Mouse (Mus musculus) intestine, postnatal 0 days (tissue): ENCODE measurements around the gene Eif3b. TPM values are rescaled to one million over a fixed set of nuclear protein-coding genes. Genes with fewer than 3 reads are reported as not detected.

ENCODE experiments used
- ATAC-seq: fragments of 200-750 bp; cut with Nextera tagmentation; 2 replicates; pipeline ENCODE4 v1.8.0; 2017; ENCODE audit warnings: mild to moderate bottlenecking, moderate TSS enrichment, moderate library complexity
- H3K27ac ChIP-seq: fragments of 300-500 bp; sonication (generic); 2 replicates; pipeline ENCODE4 v1.5.1; 2014; ENCODE audit warnings: mild to moderate bottlenecking, low read depth, low read length, moderate library complexity
- H3K27me3 ChIP-seq: fragments of 300-500 bp; sonication (generic); replicated peaks from 2 replicates; pipeline ENCODE4 v1.6.1; 2014; ENCODE audit warnings: low read length, mixed read lengths; ENCODE audit not compliant: control insufficient read depth, insufficient read depth
- H3K36me3 ChIP-seq: fragments of 300-500 bp; sonication (generic); 2 replicates; pipeline ENCODE4 v1.6.1; 2014; ENCODE audit warnings: mild to moderate bottlenecking, moderate library complexity; ENCODE audit not compliant: control insufficient read depth, insufficient read depth
- H3K4me1 ChIP-seq: fragments of 300-500 bp; sonication (generic); replicated peaks from 2 replicates; pipeline ENCODE4 v1.6.1; 2014; ENCODE audit warnings: antibody characterized with exemption, low read length, mixed read lengths; ENCODE audit not compliant: control insufficient read depth, insufficient read depth
- H3K4me2 ChIP-seq: fragments of 300-500 bp; sonication (generic); replicated peaks from 2 replicates; pipeline ENCODE4 v1.6.1; 2014; ENCODE audit warnings: low read depth, mild to moderate bottlenecking, moderate library complexity
- H3K4me3 ChIP-seq: fragments of 300-500 bp; sonication (generic); 2 replicates; pipeline ENCODE4 v1.5.1; 2014; ENCODE audit warnings: low read depth, low read length
- H3K9ac ChIP-seq: fragments of 300-500 bp; sonication (generic); 2 replicates; pipeline ENCODE4 v1.6.1; 2014; ENCODE audit warnings: mild to moderate bottlenecking, low read depth, low read length
- H3K9me3 ChIP-seq: fragments of 300-500 bp; sonication (generic); 2 replicates; pipeline ENCODE4 v1.6.1; 2016; ENCODE audit warnings: mixed run types; ENCODE audit not compliant: control insufficient read depth
- CTCF ChIP-seq: sonication (generic); IDR thresholded peaks from 2 replicates; pipeline ENCODE4 v1.5.1; 2016; ENCODE audit warnings: low read depth, mild to moderate bottlenecking, control low read depth, antibody characterized with exemption, moderate library complexity
- WGBS: fragments of 180-500 bp; shearing (Covaris S2); extraction: QIAGEN DNeasy Blood & Tissue Kit; methylation state at CpG from one replicate; pipeline ENCODE4 v1.1.7; 2014; 5-methylcytosine and 5-hydroxymethylcytosine counted together
- polyA plus RNA-seq: library from polyadenylated mRNA; unstranded; fragments of >200 nt; fragmentation: Nextera tagmentation; extraction: Ambion mirVana; gene quantifications from 2 replicates; pipeline ENCODE4 v1.2.1, GENCODE M21; 2015

Eif3b gene
- polyA plus RNA-seq, 1 experiment from 2014 or later, result 54.6 TPM

DNA sequence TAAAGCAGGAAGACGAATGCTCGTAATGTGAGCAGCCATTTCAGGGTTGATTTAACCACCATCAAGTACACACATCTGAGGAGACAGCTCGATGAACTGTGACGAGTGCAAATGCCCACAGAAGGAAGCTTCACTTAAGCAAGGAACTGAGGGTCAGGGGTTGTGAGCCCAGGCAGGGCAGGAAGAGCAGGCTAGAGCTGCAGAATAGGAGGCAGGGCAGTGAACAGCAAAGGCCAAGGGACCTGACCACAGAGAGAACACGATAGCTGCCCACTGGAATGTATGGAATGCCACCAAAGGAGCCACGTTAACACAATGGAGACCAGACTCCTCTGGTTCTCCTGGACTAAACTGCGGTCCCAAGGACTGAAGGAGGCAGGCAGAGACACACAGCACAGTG, 35.6 kb upstream of the Eif3b start:
- WGBS, result 34% methylated on average over 7 of the region's 7 CpGs
- Histone ChIP-seq H3K9me3 (no peaks in the 10 kb centered on the region), H3K4me1 (0 out of 2 replicates have a peak, but pooled peaks cover 4% of the 10 kb centered on the region), H3K4me2 (no peak overlapping the region), H3K27me3 (no peaks in the 10 kb centered on the region), H3K9ac (no peak overlapping the region), H3K4me3 (no peak overlapping the region), H3K36me3 (0 out of 2 replicates have a peak, but pooled peaks cover 1% of the 10 kb centered on the region), H3K27ac (no peak overlapping the region)
- no peak for ATAC-seq
- no peak for TF ChIP-seq CTCF

DNA sequence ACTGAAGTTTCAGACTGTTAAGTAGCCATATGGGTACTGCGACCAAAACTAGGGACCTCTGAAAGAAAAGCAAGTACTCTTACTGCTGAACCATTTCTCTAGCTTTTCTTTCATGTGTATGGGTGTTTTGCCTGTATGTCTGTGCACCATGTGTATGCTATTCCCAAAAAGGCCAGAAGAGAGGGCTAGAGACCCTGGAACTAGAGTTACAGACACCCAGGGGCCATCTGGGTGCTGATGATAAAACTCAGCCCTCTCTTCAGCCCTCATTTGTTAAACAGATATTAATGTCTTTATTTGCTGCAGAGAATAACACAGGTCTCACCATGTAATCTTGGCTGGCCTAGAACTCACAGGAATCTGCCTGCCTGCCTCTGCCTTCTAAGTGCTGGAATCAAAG, 34.7 kb upstream of the Eif3b start:
- Histone ChIP-seq H3K4me2 (no peak overlapping the region), H3K9ac (no peak overlapping the region), H3K4me1 (0 out of 2 replicates have a peak, but pooled peaks cover 4% of the 10 kb centered on the region), H3K36me3 (no peaks in the 10 kb centered on the region), H3K9me3 (no peaks in the 10 kb centered on the region), H3K27ac (no peak overlapping the region), H3K27me3 (no peaks in the 10 kb centered on the region), H3K4me3 (no peak overlapping the region)
- 93% methylated on average over 1 of the region's 1 CpGs for WGBS
- ATAC-seq, result no peak
- TF ChIP-seq CTCF, result peak; percentile 29; the same call in 1 of the 2 replicates

DNA sequence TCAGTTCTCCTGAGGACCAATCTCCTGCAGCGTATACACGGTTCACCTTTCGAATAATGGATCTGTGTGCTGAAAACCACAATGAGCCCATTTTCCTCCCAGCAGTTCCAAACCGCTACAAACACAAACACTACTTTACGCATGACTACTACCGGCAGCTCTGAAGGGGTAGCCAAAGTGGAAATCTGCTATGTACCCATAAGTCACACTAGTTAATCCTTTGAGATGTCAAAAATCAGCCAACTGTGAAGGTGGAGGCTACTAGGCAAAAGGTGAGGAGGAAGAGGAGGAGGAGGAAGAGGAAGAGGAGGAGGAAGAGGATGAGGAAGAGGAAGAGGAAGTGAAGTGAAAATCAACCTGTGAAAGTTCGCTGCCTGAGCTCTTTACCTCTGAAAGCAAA, 31.9 kb upstream of the Eif3b start:
- Histone ChIP-seq H3K27me3 (no peaks in the 10 kb centered on the region), H3K9ac (no peak overlapping the region), H3K27ac (no peak overlapping the region), H3K36me3 (no peaks in the 10 kb centered on the region), H3K9me3 (no peaks in the 10 kb centered on the region), H3K4me3 (no peak overlapping the region), H3K4me1 (0 out of 2 replicates have a peak, but pooled peaks cover 4% of the 10 kb centered on the region), H3K4me2 (0 out of 2 replicates have a peak overlapping the region, but pooled peaks have one; percentile 93)
- no peak for TF ChIP-seq CTCF
- 92% methylated on average over 7 of the region's 7 CpGs for WGBS
- ATAC-seq, result no peak

DNA sequence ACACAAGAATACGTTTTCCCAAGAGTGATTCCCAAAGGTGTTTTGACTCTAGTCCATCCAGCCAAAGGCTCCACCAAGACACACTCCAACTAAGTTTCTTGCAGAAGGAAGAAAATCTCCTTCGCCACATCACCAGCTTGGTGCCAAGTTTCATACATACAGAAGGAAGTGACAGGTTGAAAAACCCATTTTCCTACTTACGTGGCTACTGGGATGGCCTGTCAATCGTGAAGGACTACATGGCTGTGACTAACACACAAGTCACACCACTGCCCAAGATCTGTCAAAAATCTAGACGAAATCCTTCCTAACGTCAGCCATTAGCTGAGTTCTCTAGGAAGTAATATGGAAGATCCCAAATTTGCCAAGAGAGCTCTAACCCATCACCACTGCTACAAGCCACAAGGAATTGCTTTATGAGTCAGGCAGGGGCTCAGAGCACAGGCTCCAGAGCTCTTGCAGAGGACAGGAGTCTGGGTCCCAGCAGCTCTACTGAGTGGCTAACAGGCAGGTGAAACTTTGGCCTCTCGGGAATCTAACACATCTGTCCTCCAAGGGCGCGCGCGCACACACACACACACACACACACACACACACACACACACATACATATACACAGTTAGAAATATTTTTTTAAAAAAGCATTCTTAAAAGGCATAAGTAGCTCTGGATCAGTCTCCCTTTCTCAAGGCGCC, 31.2 kb upstream of the Eif3b start:
- 64% methylated on average over 12 of the region's 12 CpGs for WGBS
- no peak for ATAC-seq

GRCm38 (mm10) chr5:140388588-140389576, 30.2 kb upstream of the Eif3b start, which contains the start of gene Snx8:
Gene Snx8, minus strand, starts transcription at chr5:140389262.
- Histone ChIP-seq H3K4me1 (0 out of 2 replicates have a peak, but pooled peaks cover 4% of the 10 kb centered on the region), H3K9ac (peak within 1 kb of the TSS; percentile 43; the same call in 1 of the 2 replicates), H3K4me2 (peak within 1 kb of the TSS; percentile 93), H3K4me3 (peak within 1 kb of the TSS; percentile 55), H3K36me3 (no peaks in the 10 kb centered on the region), H3K27me3 (no peaks in the 10 kb centered on the region), H3K9me3 (no peaks in the 10 kb centered on the region), H3K27ac (no peak within 1 kb of the TSS; the same call in 1 of the 2 replicates)
- under 1% methylated on average over 62 of the region's 63 CpGs for WGBS
- peak; percentile 94 for ATAC-seq
- TF ChIP-seq CTCF, result 0 out of 2 replicates have a peak, but pooled peaks have one; percentile 2

More for the DNA sequence above, 31.2 kb upstream of the Eif3b start:
- H3K4me1 ChIP-seq, result 0 out of 2 replicates have a peak, but pooled peaks cover 4% of the 10 kb centered on the region
- no peaks in the 10 kb centered on the region for H3K27me3 ChIP-seq
- no peaks in the 10 kb centered on the region for H3K9me3 ChIP-seq
- peak overlapping the region; percentile 93 for H3K4me2 ChIP-seq
- no peaks in the 10 kb centered on the region for H3K36me3 ChIP-seq
- no peak overlapping the region for H3K9ac ChIP-seq
- H3K27ac ChIP-seq, result no peak overlapping the region
- peak overlapping the region; percentile 55 for H3K4me3 ChIP-seq
- TF ChIP-seq CTCF, result no peak

GRCm38 (mm10) chr5:140389647-140390046, 29.5 kb upstream of the Eif3b start:
- peak overlapping the region; percentile 93 for H3K4me2 ChIP-seq
- no peaks in the 10 kb centered on the region for H3K36me3 ChIP-seq
- H3K4me3 ChIP-seq, result 0 out of 2 replicates have a peak overlapping the region, but pooled peaks have one; percentile 55
- no peak for TF ChIP-seq CTCF
- H3K4me1 ChIP-seq, result no peaks in the 10 kb centered on the region
- H3K9me3 ChIP-seq, result no peaks in the 10 kb centered on the region
- no peak for ATAC-seq
- WGBS, result 62% methylated on average over 3 of the region's 3 CpGs
- no peaks in the 10 kb centered on the region for H3K27me3 ChIP-seq
- no peak overlapping the region for H3K27ac ChIP-seq
- H3K9ac ChIP-seq, result no peak overlapping the region
